Mouse (Mus musculus) brain, embryonic 14.5 days (tissue): ENCODE measurements at regions not wholly inside any gene's neighbourhood (a gene's known extent, or its start where the extent isn't known, plus 50 kb on each side); places are given as distances from the start of the nearest gene placed in this dataset.

Experiments
- DNase-seq: peaks from one replicate; pipeline ENCODE4 v3.0.0-alpha.2; 2011; ENCODE audit warnings: low read depth
- CTCF ChIP-seq: fragments of 200-500 bp; IDR thresholded peaks from 2 replicates; pipeline ENCODE4 v1.5.1; 2012; ENCODE audit warnings: inconsistent platforms, mild to moderate bottlenecking, moderate library complexity, borderline replicate concordance; ENCODE audit not compliant: insufficient read depth, insufficient read length; ENCODE audit errors: extremely low read depth
- POLR2A ChIP-seq: fragments of 200-500 bp; IDR thresholded peaks from 2 replicates; pipeline ENCODE4 v1.6.1; 2012; ENCODE audit warnings: mild to moderate bottlenecking, inconsistent platforms, borderline replicate concordance; ENCODE audit not compliant: poor library complexity, insufficient read depth, insufficient read length, severe bottlenecking; ENCODE audit errors: extremely low read depth

DNA sequence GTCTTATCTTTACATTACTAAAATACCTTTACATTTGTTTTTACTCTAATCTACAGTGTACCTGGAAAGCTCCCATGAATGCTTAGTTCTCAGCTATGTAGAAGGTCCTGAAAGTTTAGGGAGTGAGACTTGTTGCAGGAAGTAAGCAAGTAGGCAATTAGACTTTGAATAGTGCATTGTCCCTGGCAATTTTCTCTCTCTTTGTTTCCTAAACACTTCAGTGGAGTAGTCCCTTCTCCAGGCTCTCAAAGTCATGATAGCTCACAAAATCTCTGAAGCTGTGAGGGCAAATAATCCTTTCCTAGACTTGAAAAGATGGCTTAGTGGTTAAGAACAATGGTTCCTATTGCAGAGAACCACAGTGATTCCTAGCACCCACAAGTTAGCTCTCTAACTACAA lies 495.2 kb upstream of the 1700015G11Rik start:
- DNase-seq = no peak
- TF ChIP-seq CTCF (no peak), POLR2A (no peak)

DNA sequence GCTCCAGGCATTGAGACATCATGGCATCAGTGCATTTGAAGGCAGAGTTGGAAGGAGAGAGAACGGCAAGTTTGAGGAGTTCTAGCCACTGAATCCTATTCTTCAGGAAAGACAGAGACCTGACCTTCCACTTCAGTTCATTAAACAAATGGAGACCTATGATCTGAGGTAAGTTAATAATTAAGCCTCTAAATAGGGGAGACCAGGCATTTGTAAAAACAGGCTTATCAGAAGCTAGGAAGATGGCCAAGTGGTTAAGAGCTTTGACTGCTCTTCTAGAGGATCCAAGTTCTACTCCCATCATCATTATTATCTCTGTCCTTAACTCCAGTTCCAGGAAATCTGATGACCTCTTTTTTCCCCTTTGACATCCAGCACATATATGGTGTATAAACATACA lies 492.5 kb upstream of the 1700015G11Rik start:
- TF ChIP-seq CTCF = no peak
- DNase-seq = no peak

DNA sequence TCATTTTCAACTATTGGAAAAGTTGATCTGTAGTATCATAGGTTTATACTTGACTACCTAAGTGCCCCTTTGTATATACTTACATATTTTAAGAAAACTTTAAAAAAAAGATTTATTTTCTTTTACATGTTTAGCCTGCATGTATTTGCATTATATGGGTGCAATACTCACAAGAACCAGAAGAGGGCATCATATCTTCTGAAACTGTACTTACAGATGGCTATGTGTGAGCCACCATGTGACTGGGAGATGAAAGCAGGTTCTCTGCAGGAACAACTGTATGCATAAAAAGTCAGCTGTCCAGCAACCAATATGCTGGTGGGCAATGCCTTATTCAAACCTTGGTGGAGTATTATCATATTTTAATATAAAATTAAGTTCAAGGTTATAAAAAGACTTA lies 451.6 kb upstream of the 1700015G11Rik start:
- TF ChIP-seq CTCF (peak; percentile 32; the same call in 1 of the 2 replicates), POLR2A (no peak)
- DNase-seq = peak; percentile 20

DNA sequence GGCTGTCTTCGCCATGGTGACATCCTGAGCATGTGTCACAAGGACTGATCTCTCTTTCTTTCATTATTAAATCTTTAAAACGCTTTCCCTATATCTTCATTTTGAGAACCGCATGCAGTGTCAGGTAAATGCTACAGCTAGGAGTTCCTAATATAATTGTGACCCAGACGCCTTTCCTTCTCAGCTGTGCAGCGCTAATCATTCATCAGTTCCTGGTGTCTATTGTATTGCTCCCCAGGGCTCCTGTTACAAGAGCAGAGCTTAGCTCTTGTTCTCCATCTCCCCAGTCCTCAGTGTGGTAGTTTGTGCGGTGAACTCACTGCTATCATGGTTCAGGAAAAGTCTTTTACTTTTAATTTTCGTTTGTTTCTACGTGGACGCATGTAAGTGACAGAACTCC lies 451.1 kb upstream of the 1700015G11Rik start:
- DNase-seq = peak; percentile 48
- TF ChIP-seq CTCF = no peak
- no peak for TF ChIP-seq POLR2A
